ENCODE assay signal across 7 mouse cellular contexts in the genomic region with DNA sequence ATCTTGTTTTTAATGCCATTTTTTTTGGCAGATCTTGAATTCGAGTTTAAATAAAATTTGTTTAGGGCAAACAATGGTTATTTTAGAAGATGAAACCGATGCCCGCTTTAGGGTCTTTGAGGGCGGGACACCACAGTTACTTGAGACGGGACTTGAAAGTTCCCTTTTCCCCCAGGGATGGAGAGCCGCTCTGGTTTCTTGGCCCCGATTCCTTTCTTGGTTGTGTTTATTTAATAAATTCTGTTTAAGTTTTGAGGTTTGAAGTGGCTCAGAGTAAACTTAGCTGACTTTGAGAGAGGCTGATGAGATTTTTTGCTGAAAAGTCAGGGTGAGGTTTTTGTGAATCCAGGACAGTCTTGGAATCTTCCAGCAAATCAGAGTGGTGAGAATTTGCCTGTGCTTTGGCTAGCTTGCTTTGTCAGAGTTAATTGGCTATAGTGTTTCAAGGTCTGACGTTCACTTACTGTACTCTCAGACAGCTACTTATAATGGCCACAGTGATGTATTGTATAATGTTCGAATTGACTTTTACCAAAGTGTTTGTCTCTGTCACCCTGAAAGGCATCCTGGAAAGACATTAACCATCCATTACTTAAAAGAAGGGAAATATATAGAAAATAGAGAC. TPM values are rescaled to one million over a fixed set of nuclear protein-coding genes. Genes with fewer than 3 reads are reported as not detected.
DNase-seq lines count a peak whose midpoint lies in the region; ATAC-seq and TF ChIP-seq lines count a peak whose summit lies in the region.

No protein-coding gene starts in this region.

- no peaks in the 10 kb centered on the region for H3K9me3 ChIP-seq in megakaryocyte, embryonic 14.5 days
- no peaks in the 10 kb centered on the region for H3K9me3 ChIP-seq in forebrain, embryonic 12.5 days
- H3K9me3 ChIP-seq in limb, embryonic 14.5 days (ENCODE audit: control insufficient read depth, low read length): no peaks in the 10 kb centered on the region

- no peaks in the 10 kb centered on the region for H3K27me3 ChIP-seq in megakaryocyte, embryonic 14.5 days (replicated peaks)
- H3K27me3 ChIP-seq in forebrain, embryonic 12.5 days: peaks cover 42% of the 10 kb centered on the region
- H3K27me3 ChIP-seq in limb, embryonic 14.5 days (ENCODE audit: control insufficient read depth, insufficient read depth, low read length): no peaks in the 10 kb centered on the region
- no peaks in the 10 kb centered on the region; the same call in 1 of the 2 replicates for H3K27me3 ChIP-seq in splenic B cell, adult 2 months (ENCODE audit: control insufficient read depth, insufficient read depth, low read length, poor library complexity, severe bottlenecking)

- H3K4me3 ChIP-seq in megakaryocyte, embryonic 14.5 days (replicated peaks): peak overlapping the region; percentile 97
- peak overlapping the region; percentile 71 for H3K4me3 ChIP-seq in forebrain, embryonic 12.5 days (replicated peaks)
- H3K4me3 ChIP-seq in limb, embryonic 14.5 days (replicated peaks; ENCODE audit: low read length): peak overlapping the region; percentile 91

- no peak for ATAC-seq in megakaryocyte, adult 5-6 weeks (ENCODE audit: poor library complexity, severe bottlenecking)
- no peak for ATAC-seq in forebrain, embryonic 12.5 days (ENCODE audit: low FRiP score)
- ATAC-seq in limb, embryonic 14.5 days (ENCODE audit: low FRiP score, low read depth): no peak

- intact Hi-C loops in left cerebral cortex, postnatal 4 days (cut with DNase I): no loop called here

- 9% methylated on average over 9 of the region's 9 CpGs for whole genome bisulfite sequencing in forebrain, embryonic 12.5 days
- 6% methylated on average over 9 of the region's 9 CpGs for WGBS in limb, embryonic 14.5 days

- no peak overlapping the region for H3K27ac ChIP-seq in forebrain, embryonic 12.5 days
- peak overlapping the region; percentile 87; the same call in 1 of the 2 replicates for H3K27ac ChIP-seq in limb, embryonic 14.5 days (replicated peaks; ENCODE audit: low read depth, low read length)

- peaks cover 19% of the 10 kb centered on the region for H3K36me3 ChIP-seq in megakaryocyte, embryonic 14.5 days (replicated peaks; ENCODE audit: low read length)
- no peaks in the 10 kb centered on the region for H3K36me3 ChIP-seq in forebrain, embryonic 12.5 days (replicated peaks)
- H3K36me3 ChIP-seq in limb, embryonic 14.5 days (ENCODE audit: control insufficient read depth, insufficient read depth, low read length): no peaks in the 10 kb centered on the region; the same call in 1 of the 2 replicates
- no peaks in the 10 kb centered on the region for H3K36me3 ChIP-seq in splenic B cell, adult 2 months (ENCODE audit: control insufficient read depth, insufficient read depth, low read length, poor library complexity, severe bottlenecking)

- H3K9ac ChIP-seq in forebrain, embryonic 12.5 days: peak overlapping the region; percentile 66
- peak overlapping the region; percentile 84 for H3K9ac ChIP-seq in limb, embryonic 14.5 days (ENCODE audit: low read depth, low read length, severe bottlenecking)

- H3K4me1 ChIP-seq in megakaryocyte, embryonic 14.5 days: peaks cover 60% of the 10 kb centered on the region
- peaks cover 17% of the 10 kb centered on the region for H3K4me1 ChIP-seq in forebrain, embryonic 12.5 days
- peaks cover 34% of the 10 kb centered on the region for H3K4me1 ChIP-seq in limb, embryonic 14.5 days (ENCODE audit: control insufficient read depth, insufficient read depth, low read length)

- no peak for TF ChIP-seq POLR2A in limb, embryonic 14.5 days (IDR thresholded peaks at IDR 0.05; ENCODE audit: borderline replicate concordance, extremely low read depth, insufficient read depth, insufficient read length)

- DNase-seq in limb, embryonic 14.5 days (ENCODE audit: low spot score): no peak
- DNase-seq in splenic B cell, adult 2 months (ENCODE audit: low read depth, low spot score): peak; percentile 9
- DNase-seq in spleen, postnatal 14 days (ENCODE audit: low spot score in 2 of 2): no peak
- no peak for DNase-seq in left cerebral cortex, postnatal 4 days

- H3K4me2 ChIP-seq in forebrain, embryonic 12.5 days: peak overlapping the region; percentile 97
- H3K4me2 ChIP-seq in limb, embryonic 14.5 days (replicated peaks; ENCODE audit: low read depth, low read length, severe bottlenecking): peak overlapping the region; percentile 76

RNA-seq across cellular contexts. Expression of a gene that starts 1.3 kb away (rescaled TPM):
- 8.2 and 21.7 TPM in 2 replicates for polyA plus RNA-seq in megakaryocyte, embryonic 14.5 days (2012; ENCODE audit: insufficient read depth, low replicate concordance)
- total RNA-seq in megakaryocyte, adult 5-6 weeks (2015): 0.91 and 0.93 TPM in 2 replicates
- total RNA-seq in megakaryocyte, adult 5-6 weeks (2017): 1.1 and 1.2 TPM in 2 replicates
- polyA plus RNA-seq in forebrain, embryonic 12.5 days (2016; fragmentation: Nextera tagmentation; extraction: Ambion mirVana): 65.6 and 82.4 TPM in 2 replicates
- 25.5 and 26.9 TPM in 2 replicates for polyA plus RNA-seq in limb, embryonic 14.5 days (2012; rRNA removed)
- 28.8 and 34.2 TPM in 2 replicates for polyA plus RNA-seq in limb, embryonic 14.5 days (2014; fragmentation: Nextera tagmentation; extraction: Ambion mirVana)
- 10 to 100 TPM; 40.6 to 45.5 TPM for total RNA-seq in left cerebral cortex, postnatal 4 days (2021)
